Mouse (Mus musculus) intestine, embryonic 15.5 days (tissue): ENCODE results near the gene Hist1h1d. TPM values are rescaled to one million over a fixed set of nuclear protein-coding genes. Genes with fewer than 3 reads are reported as not detected.
"Not testable (repeated sequence)": the region's sequence is repeated elsewhere in the genome, so short reads cannot be mapped to it uniquely, and the experiment has no call there.

Experiments
- ATAC-seq: fragments of 200-750 bp; cut with Nextera tagmentation; 2 replicates; pipeline ENCODE4 v1.8.0; 2017; ENCODE audit warnings: moderate TSS enrichment, moderate library complexity
- H3K27ac ChIP-seq: fragments of 300-500 bp; sonication (generic); 2 replicates; pipeline ENCODE4 v1.5.1; 2015; ENCODE audit warnings: mild to moderate bottlenecking, inconsistent platforms
- H3K27me3 ChIP-seq: fragments of 300-500 bp; sonication (generic); replicated peaks from 2 replicates; pipeline ENCODE4 v1.6.1; 2015; ENCODE audit warnings: inconsistent platforms
- H3K36me3 ChIP-seq: fragments of 300-500 bp; sonication (generic); 2 replicates; pipeline ENCODE4 v1.6.1; 2015; ENCODE audit warnings: inconsistent platforms
- H3K4me1 ChIP-seq: fragments of 300-500 bp; sonication (generic); replicated peaks from 2 replicates; pipeline ENCODE4 v1.6.1; 2015; ENCODE audit warnings: inconsistent platforms
- H3K4me2 ChIP-seq: fragments of 300-500 bp; sonication (generic); replicated peaks from 2 replicates; pipeline ENCODE4 v1.6.1; 2015; ENCODE audit warnings: mild to moderate bottlenecking, inconsistent platforms
- H3K4me3 ChIP-seq: fragments of 300-500 bp; sonication (generic); replicated peaks from 2 replicates; pipeline ENCODE4 v1.5.1; 2015; ENCODE audit warnings: inconsistent platforms
- H3K9ac ChIP-seq: fragments of 300-500 bp; sonication (generic); 2 replicates; pipeline ENCODE4 v1.6.1; 2015; ENCODE audit warnings: inconsistent platforms
- H3K9me3 ChIP-seq: fragments of 300-500 bp; sonication (generic); 2 replicates; pipeline ENCODE4 v1.6.1; 2016; ENCODE audit warnings: inconsistent platforms
- WGBS: fragments of 180-500 bp; shearing (Covaris S2); methylation state at CpG from one replicate; pipeline ENCODE4 v1.1.7; 2015; 5-methylcytosine and 5-hydroxymethylcytosine counted together
- polyA plus RNA-seq: library from polyadenylated mRNA; unstranded; fragments of >200 nt; fragmentation: Nextera tagmentation; extraction: Ambion mirVana; gene quantifications from 2 replicates; pipeline ENCODE4 v1.2.1, GENCODE M21; 2015

Gene Hist1h1d
- polyA plus RNA-seq, 1 experiment from 2014 or later, result 0.46 TPM

- ATAC-seq, result peak; percentile 92
- Histone ChIP-seq H3K36me3 (no peaks in the 10 kb centered on the region), H3K4me2 (peak within 1 kb of the TSS; percentile 75), H3K4me3 (peak within 1 kb of the TSS; percentile 51), H3K9me3 (no peaks in the 10 kb centered on the region), H3K9ac (peak within 1 kb of the TSS; percentile 62), H3K27ac (peak within 1 kb of the TSS; percentile 86), H3K27me3 (no peaks in the 10 kb centered on the region), H3K4me1 (peaks cover 14% of the 10 kb centered on the region; the same call in 1 of the 2 replicates)
- under 1% methylated on average over 43 of the region's 43 CpGs for WGBS
Observed at GRCm38 (mm10) chr13:23581408-23582218, 28.6 kb downstream of the Hist1h1d start, which contains the start of gene Hist1h4d. Gene Hist1h4d, plus strand, starts transcription at chr13:23581598.

GRCm38 (mm10) chr13:23582219-23583056, 29.4 kb downstream of the Hist1h1d start:
- 11% methylated on average over 6 of the region's 6 CpGs for WGBS
- H3K4me1 ChIP-seq, result peaks cover 16% of the 10 kb centered on the region; the same call in 1 of the 2 replicates
- H3K9ac ChIP-seq, result peak overlapping the region; percentile 62
- no peaks in the 10 kb centered on the region for H3K27me3 ChIP-seq
- ATAC-seq, result no peak
- peak overlapping the region; percentile 86 for H3K27ac ChIP-seq
- no peaks in the 10 kb centered on the region for H3K36me3 ChIP-seq
- H3K4me3 ChIP-seq, result peak overlapping the region; percentile 51
- H3K9me3 ChIP-seq, result no peaks in the 10 kb centered on the region
- peak overlapping the region; percentile 75 for H3K4me2 ChIP-seq

- H3K4me1 ChIP-seq, result peaks cover 16% of the 10 kb centered on the region; the same call in 1 of the 2 replicates
- peak overlapping the region; percentile 6; the same call in 1 of the 2 replicates for H3K4me2 ChIP-seq
- H3K27ac ChIP-seq, result peak overlapping the region; percentile 65
- H3K36me3 ChIP-seq, result no peaks in the 10 kb centered on the region
- H3K4me3 ChIP-seq, result no peak overlapping the region
- H3K9me3 ChIP-seq, result no peaks in the 10 kb centered on the region
- no peak for ATAC-seq
- no peaks in the 10 kb centered on the region for H3K27me3 ChIP-seq
- no peak overlapping the region for H3K9ac ChIP-seq
Observed at GRCm38 (mm10) chr13:23583387-23584068, 30.5 kb downstream of the Hist1h1d start.

- 0 out of 2 replicates have a peak overlapping the region, but pooled peaks have one; percentile 45 for H3K4me3 ChIP-seq
- no peak for ATAC-seq
- H3K9me3 ChIP-seq, result no peaks in the 10 kb centered on the region
- no peaks in the 10 kb centered on the region for H3K27me3 ChIP-seq
- H3K27ac ChIP-seq, result peak overlapping the region; percentile 96
- no peaks in the 10 kb centered on the region for H3K36me3 ChIP-seq
- peaks cover 16% of the 10 kb centered on the region; the same call in 1 of the 2 replicates for H3K4me1 ChIP-seq
- H3K9ac ChIP-seq, result peak overlapping the region; percentile 31; the same call in 1 of the 2 replicates
- H3K4me2 ChIP-seq, result peak overlapping the region; percentile 68
Observed at GRCm38 (mm10) chr13:23584331-23584730, 31.3 kb downstream of the Hist1h1d start.

GRCm38 (mm10) chr13:23585029-23585441, 32.0 kb downstream of the Hist1h1d start:
- Histone ChIP-seq H3K4me3 (peak overlapping the region; percentile 45), H3K4me1 (peaks cover 16% of the 10 kb centered on the region; the same call in 1 of the 2 replicates), H3K4me2 (peak overlapping the region; percentile 68), H3K27me3 (no peaks in the 10 kb centered on the region), H3K36me3 (no peaks in the 10 kb centered on the region), H3K27ac (peak overlapping the region; percentile 96), H3K9ac (peak overlapping the region; percentile 51), H3K9me3 (no peaks in the 10 kb centered on the region)
- under 1% methylated on average over 21 of the region's 21 CpGs for WGBS
- peak; percentile 18; the same call in 1 of the 2 replicates for ATAC-seq

- WGBS, result under 1% methylated on average over 30 of the region's 36 CpGs
- ATAC-seq, result peak; percentile 89
- not testable (repeated sequence) for H3K27me3 ChIP-seq
Observed at GRCm38 (mm10) chr13:23585442-23586098, 32.5 kb downstream of the Hist1h1d start.

GRCm38 (mm10) chr13:23586099-23586939, 33.3 kb downstream of the Hist1h1d start:
- Histone ChIP-seq H3K27ac (peak overlapping the region; percentile 87), H3K4me2 (peak overlapping the region; percentile 63), H3K9ac (peak overlapping the region; percentile 44), H3K9me3 (no peaks in the 10 kb centered on the region), H3K4me3 (peak overlapping the region; percentile 23), H3K4me1 (peaks cover 16% of the 10 kb centered on the region; the same call in 1 of the 2 replicates), H3K36me3 (no peaks in the 10 kb centered on the region), H3K27me3 (no peaks in the 10 kb centered on the region)
- WGBS, result 2% methylated on average over 22 of the region's 22 CpGs
- ATAC-seq, result 0 out of 2 replicates have a peak, but pooled peaks have one; percentile 11

More at GRCm38 (mm10) chr13:23585442-23586098, 32.5 kb downstream of the Hist1h1d start:
- Histone ChIP-seq H3K27ac (peak overlapping the region; percentile 96), H3K4me3 (peak overlapping the region; percentile 45), H3K4me1 (peaks cover 16% of the 10 kb centered on the region; the same call in 1 of the 2 replicates), H3K4me2 (peak overlapping the region; percentile 68), H3K9ac (peak overlapping the region; percentile 51)
- not testable (repeated sequence) for H3K36me3 ChIP-seq, H3K9me3 ChIP-seq

GRCm38 (mm10) chr13:23586940-23587225, 33.8 kb downstream of the Hist1h1d start:
- 0% methylated on average over 1 of the region's 1 CpGs for WGBS
- H3K27me3 ChIP-seq, result no peaks in the 10 kb centered on the region
- H3K27ac ChIP-seq, result peak overlapping the region; percentile 87
- H3K4me1 ChIP-seq, result peaks cover 15% of the 10 kb centered on the region; the same call in 1 of the 2 replicates
- H3K4me3 ChIP-seq, result peak overlapping the region; percentile 23
- H3K4me2 ChIP-seq, result peak overlapping the region; percentile 63
- ATAC-seq, result no peak
- no peaks in the 10 kb centered on the region for H3K9me3 ChIP-seq
- peak overlapping the region; percentile 44 for H3K9ac ChIP-seq
- no peaks in the 10 kb centered on the region for H3K36me3 ChIP-seq

- H3K4me1 ChIP-seq, result 0 out of 2 replicates have a peak, but pooled peaks cover 8% of the 10 kb centered on the region
- no peak for ATAC-seq
- no peak overlapping the region for H3K9ac ChIP-seq
- no peaks in the 10 kb centered on the region for H3K36me3 ChIP-seq
- H3K27ac ChIP-seq, result no peak overlapping the region
- H3K4me3 ChIP-seq, result no peak overlapping the region
- H3K9me3 ChIP-seq, result no peaks in the 10 kb centered on the region
- no peaks in the 10 kb centered on the region for H3K27me3 ChIP-seq
- 93% methylated on average over 7 of the region's 7 CpGs for WGBS
- no peak overlapping the region for H3K4me2 ChIP-seq
Observed at GRCm38 (mm10) chr13:23591206-23591605, 38.1 kb downstream of the Hist1h1d start.

GRCm38 (mm10) chr13:23591886-23592285, 38.8 kb downstream of the Hist1h1d start:
- H3K36me3 ChIP-seq, H3K4me1 ChIP-seq, H3K4me3 ChIP-seq, H3K4me2 ChIP-seq, H3K9me3 ChIP-seq, ATAC-seq, H3K27me3 ChIP-seq, H3K27ac ChIP-seq, H3K9ac ChIP-seq: not testable (repeated sequence)
- WGBS, result 86% methylated on average over 7 of the region's 7 CpGs
